Mouse (Mus musculus) frontal cortex, adult 2 months (tissue): ENCODE measurements at regions not wholly inside any gene's neighbourhood (a gene's known extent, or its start where the extent isn't known, plus 50 kb on each side); places are given as distances from the start of the nearest gene placed in this dataset.

Source experiments
- DNase-seq, 2 experiments: peaks; one replicate each; pipeline ENCODE4 v3.0.0; 2022; ENCODE audit warnings: low spot score in 1 of 2; ENCODE audit errors: extremely low spot score in 1 of 2

GRCm38 (mm10) chr10:24357636-24358035, 134.3 kb downstream of the Moxd1 start:
- DNase-seq: no peak

- no peak for DNase-seq
Measured at GRCm38 (mm10) chr10:24361424-24361823, 138.1 kb downstream of the Moxd1 start.

GRCm38 (mm10) chr10:24365369-24365768, 142.1 kb downstream of the Moxd1 start:
- no peak for DNase-seq

- no peak for DNase-seq
Measured at GRCm38 (mm10) chr10:24367010-24367409, 143.7 kb downstream of the Moxd1 start.

- no peak for DNase-seq
Measured at GRCm38 (mm10) chr10:24373957-24374356, 150.6 kb downstream of the Moxd1 start.

GRCm38 (mm10) chr10:24379291-24379690, 156.0 kb downstream of the Moxd1 start:
- DNase-seq: no peak

GRCm38 (mm10) chr10:24380478-24381273, 157.4 kb downstream of the Moxd1 start:
- DNase-seq: no peak

GRCm38 (mm10) chr10:24381917-24382316, 158.6 kb downstream of the Moxd1 start:
- DNase-seq: peak in 1 of 2 experiments; percentile 67

- no peak for DNase-seq
Measured at GRCm38 (mm10) chr10:24384061-24384460, 160.7 kb downstream of the Moxd1 start.

GRCm38 (mm10) chr10:24388229-24388628, 164.9 kb downstream of the Moxd1 start:
- no peak for DNase-seq

- no peak for DNase-seq
Measured at GRCm38 (mm10) chr10:24391039-24391438, 167.7 kb downstream of the Moxd1 start.

- no peak for DNase-seq
Measured at GRCm38 (mm10) chr10:24392066-24392465, 168.7 kb downstream of the Moxd1 start.

GRCm38 (mm10) chr10:24395999-24396784, 172.9 kb downstream of the Moxd1 start:
- peak in 1 of 2 experiments; percentile 33 for DNase-seq

GRCm38 (mm10) chr10:24397125-24397524, 173.8 kb downstream of the Moxd1 start:
- DNase-seq: no peak

GRCm38 (mm10) chr10:24404851-24405250, 181.5 kb downstream of the Moxd1 start:
- DNase-seq: no peak

- DNase-seq: no peak
Measured at GRCm38 (mm10) chr10:24406953-24407352, 183.6 kb downstream of the Moxd1 start.

- no peak for DNase-seq
Measured at GRCm38 (mm10) chr10:24407411-24408227, 184.3 kb downstream of the Moxd1 start.

GRCm38 (mm10) chr10:24409976-24410375, 185.3 kb upstream of the Ccn2 start:
- DNase-seq: peak in 1 of 2 experiments; percentile 23

GRCm38 (mm10) chr10:24410885-24411284, 184.4 kb upstream of the Ccn2 start:
- DNase-seq: peak in 1 of 2 experiments; percentile 7

- no peak for DNase-seq
Measured at GRCm38 (mm10) chr10:24422498-24423160, 172.6 kb upstream of the Ccn2 start.
